Mouse (Mus musculus): ENCODE data around the gene Cmtr1. TPM values are rescaled to one million over a fixed set of nuclear protein-coding genes. Genes with fewer than 3 reads are reported as not detected.
A peak's percentile ranks its signal among the peaks of the same experiment; 100 is the strongest.
"Not testable (repeated sequence)": the region's sequence is repeated elsewhere in the genome, so short reads cannot be mapped to it uniquely, and the experiment has no call there.

The Cmtr1 gene
- polyA plus RNA-seq, 1 experiment from 2014 or later = 58.4 TPM

- no peak overlapping the region for H3K4me3 ChIP-seq (ENCODE audit: low read depth, low read length)
Measured at GRCm38 (mm10) chr17:29704781-29705180, 44.4 kb downstream of the Cmtr1 start.

DNA sequence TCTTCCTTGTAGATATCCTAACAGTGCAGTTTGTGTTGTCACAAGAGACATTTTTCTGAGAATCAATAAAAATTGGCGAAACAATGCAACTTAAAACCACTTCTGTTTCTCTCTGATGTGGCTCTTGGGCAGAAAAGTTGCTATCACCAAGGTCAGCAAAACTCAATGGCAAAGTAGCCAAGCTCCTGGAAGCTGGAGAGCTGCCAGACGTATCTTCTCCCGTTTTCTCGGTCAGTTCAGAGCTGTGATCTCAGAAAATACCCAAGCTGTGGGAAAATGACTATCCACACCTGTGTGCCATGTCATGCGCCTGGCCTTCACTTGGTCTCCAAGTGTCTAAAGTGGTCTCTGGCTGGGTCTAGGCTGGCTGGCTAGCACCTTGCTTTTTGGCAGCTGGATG is 45.5 kb downstream of the Cmtr1 start:
- Histone ChIP-seq H3K27ac (ENCODE audit: low read length) (no peak overlapping the region), H3K4me2 (ENCODE audit: low read depth, low read length) (no peak overlapping the region), H3K36me3 (ENCODE audit: control insufficient read depth, insufficient read depth) (peaks cover 6% of the 10 kb centered on the region), H3K9me3 (replicated peaks; ENCODE audit: control insufficient read depth, low read length) (no peaks in the 10 kb centered on the region), H3K9ac (ENCODE audit: low read depth, low read length) (no peak overlapping the region), H3K27me3 (ENCODE audit: control insufficient read depth, insufficient read depth, low read depth, low read length) (no peaks in the 10 kb centered on the region), H3K4me3 (ENCODE audit: low read depth, low read length) (no peak overlapping the region), H3K4me1 (ENCODE audit: control insufficient read depth, low read depth, low read length) (peaks cover 10% of the 10 kb centered on the region)
- no peak for ATAC-seq (ENCODE audit: low read depth)
- 70% methylated on average over 5 of the region's 5 CpGs for WGBS (ENCODE audit: insufficient replicate concordance)

More at GRCm38 (mm10) chr17:29704781-29705180, 44.4 kb downstream of the Cmtr1 start:
- 0 out of 2 replicates have a peak, but pooled peaks have one; percentile 39 for ATAC-seq (ENCODE audit: low read depth)
- Histone ChIP-seq H3K36me3 (ENCODE audit: control insufficient read depth, insufficient read depth) (peaks cover 15% of the 10 kb centered on the region), H3K27ac (ENCODE audit: low read length) (no peak overlapping the region), H3K4me2 (ENCODE audit: low read depth, low read length) (no peak overlapping the region), H3K9ac (ENCODE audit: low read depth, low read length) (no peak overlapping the region), H3K27me3 (ENCODE audit: control insufficient read depth, insufficient read depth, low read depth, low read length) (no peaks in the 10 kb centered on the region), H3K4me1 (ENCODE audit: control insufficient read depth, low read depth, low read length) (peaks cover 8% of the 10 kb centered on the region), H3K9me3 (replicated peaks; ENCODE audit: control insufficient read depth, low read length) (no peaks in the 10 kb centered on the region)
- whole genome bisulfite sequencing (ENCODE audit: insufficient replicate concordance) = 44% methylated on average over 3 of the region's 3 CpGs

DNA sequence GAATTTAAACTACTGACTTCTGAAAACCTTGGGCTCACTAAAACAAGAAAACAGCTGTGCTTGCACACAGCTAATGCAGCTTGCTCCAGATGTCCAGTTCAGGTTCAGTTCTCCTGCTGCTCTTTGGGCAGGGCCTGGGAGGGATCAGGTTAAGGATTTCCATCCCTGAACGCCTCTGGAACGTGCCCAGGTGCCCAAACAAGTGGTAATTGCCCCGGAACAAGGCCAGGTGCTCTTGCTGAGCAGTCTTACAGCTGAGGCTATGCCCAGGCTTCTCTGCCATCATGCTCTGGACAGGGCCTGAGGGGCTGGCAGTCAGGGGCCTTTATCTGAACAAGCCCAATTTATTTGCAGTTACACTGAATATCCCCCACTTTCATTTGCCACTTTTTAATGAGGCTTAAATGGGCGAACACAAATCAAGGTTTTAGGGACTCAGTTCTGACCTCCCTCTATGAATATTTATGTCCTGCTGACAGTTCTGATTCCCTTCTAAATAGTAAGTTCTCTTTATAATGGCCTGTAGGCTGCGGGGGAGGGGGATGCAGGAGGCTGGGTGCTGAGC is 46.7 kb downstream of the Cmtr1 start:
- Histone ChIP-seq H3K9me3 (replicated peaks; ENCODE audit: control insufficient read depth, low read length) (no peaks in the 10 kb centered on the region), H3K4me3 (ENCODE audit: low read depth, low read length) (no peak overlapping the region), H3K27ac (ENCODE audit: low read length) (no peak overlapping the region), H3K4me2 (ENCODE audit: low read depth, low read length) (no peak overlapping the region), H3K27me3 (ENCODE audit: control insufficient read depth, insufficient read depth, low read depth, low read length) (no peaks in the 10 kb centered on the region), H3K9ac (ENCODE audit: low read depth, low read length) (no peak overlapping the region), H3K4me1 (ENCODE audit: control insufficient read depth, low read depth, low read length) (peaks cover 15% of the 10 kb centered on the region), H3K36me3 (ENCODE audit: control insufficient read depth, insufficient read depth) (no peaks in the 10 kb centered on the region; the same call in none of the 2 replicates)
- ATAC-seq (ENCODE audit: low read depth) = no peak
- WGBS (ENCODE audit: insufficient replicate concordance) = 74% methylated on average over 5 of the region's 5 CpGs

DNA sequence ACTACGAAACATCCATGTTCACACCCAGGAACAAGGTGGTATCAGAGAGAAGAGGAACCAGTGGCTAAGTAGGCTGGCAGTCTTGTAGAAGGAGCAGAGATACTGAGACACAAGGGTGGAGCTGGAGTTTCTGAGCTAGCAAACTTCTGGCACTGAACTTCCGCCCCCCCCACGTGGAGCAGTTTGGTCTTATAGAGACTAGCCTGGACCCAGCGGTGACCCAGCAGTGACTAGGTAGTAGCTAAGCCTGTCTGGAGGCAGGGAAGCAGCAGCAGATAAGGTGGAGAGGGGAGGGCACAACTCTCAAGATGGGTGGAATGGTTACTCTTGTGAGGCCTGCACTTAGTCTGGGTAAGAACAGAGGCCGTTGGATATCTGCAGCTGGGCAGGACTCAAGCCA is 48.4 kb downstream of the Cmtr1 start:
- peaks cover 15% of the 10 kb centered on the region for H3K4me1 ChIP-seq (ENCODE audit: control insufficient read depth, low read depth, low read length)
- 0 out of 2 replicates have a peak, but pooled peaks have one; percentile 26 for ATAC-seq (ENCODE audit: low read depth)
- no peaks in the 10 kb centered on the region for H3K27me3 ChIP-seq (ENCODE audit: control insufficient read depth, insufficient read depth, low read depth, low read length)
- H3K27ac ChIP-seq (ENCODE audit: low read length) = no peak overlapping the region
- no peaks in the 10 kb centered on the region; the same call in none of the 2 replicates for H3K36me3 ChIP-seq (ENCODE audit: control insufficient read depth, insufficient read depth)
- H3K4me3 ChIP-seq (ENCODE audit: low read depth, low read length) = no peak overlapping the region
- no peak overlapping the region for H3K4me2 ChIP-seq (ENCODE audit: low read depth, low read length)
- no peak overlapping the region for H3K9ac ChIP-seq (ENCODE audit: low read depth, low read length)
- WGBS (ENCODE audit: insufficient replicate concordance) = 51% methylated on average over 5 of the region's 5 CpGs
- H3K9me3 ChIP-seq (replicated peaks; ENCODE audit: control insufficient read depth, low read length) = no peaks in the 10 kb centered on the region

DNA sequence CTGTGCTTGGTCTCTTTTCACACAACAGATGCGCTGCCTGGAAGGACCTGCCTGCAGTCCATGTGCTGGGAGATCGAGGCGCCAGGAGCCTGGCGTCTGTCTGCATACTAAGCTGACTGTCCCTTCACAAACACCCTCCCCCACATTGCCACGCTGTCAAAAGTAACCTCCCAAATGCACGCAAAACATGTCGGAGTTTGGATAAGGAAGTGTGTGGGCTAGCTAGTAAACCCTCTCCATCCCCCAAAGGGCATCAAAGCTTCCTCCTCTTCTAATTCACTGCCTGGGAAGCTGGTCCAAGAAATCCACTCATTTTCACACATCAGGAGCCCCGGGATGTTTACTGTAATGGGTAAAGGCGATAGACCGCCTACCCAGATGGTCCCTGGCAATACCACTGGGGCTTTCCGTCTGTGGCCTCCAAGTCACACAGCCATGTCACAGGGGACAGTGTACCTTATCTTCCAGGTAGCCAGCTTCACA is 50.2 kb downstream of the Cmtr1 start:
- 72% methylated on average over 11 of the region's 11 CpGs for WGBS (ENCODE audit: insufficient replicate concordance)
- Histone ChIP-seq H3K9ac (ENCODE audit: low read depth, low read length) (no peak overlapping the region), H3K36me3 (ENCODE audit: control insufficient read depth, insufficient read depth) (no peaks in the 10 kb centered on the region), H3K27me3 (ENCODE audit: control insufficient read depth, insufficient read depth, low read depth, low read length) (no peaks in the 10 kb centered on the region), H3K9me3 (replicated peaks; ENCODE audit: control insufficient read depth, low read length) (no peaks in the 10 kb centered on the region), H3K4me1 (ENCODE audit: control insufficient read depth, low read depth, low read length) (peaks cover 15% of the 10 kb centered on the region), H3K4me2 (ENCODE audit: low read depth, low read length) (no peak overlapping the region), H3K4me3 (ENCODE audit: low read depth, low read length) (no peak overlapping the region), H3K27ac (ENCODE audit: low read length) (no peak overlapping the region)
- ATAC-seq (ENCODE audit: low read depth) = no peak

DNA sequence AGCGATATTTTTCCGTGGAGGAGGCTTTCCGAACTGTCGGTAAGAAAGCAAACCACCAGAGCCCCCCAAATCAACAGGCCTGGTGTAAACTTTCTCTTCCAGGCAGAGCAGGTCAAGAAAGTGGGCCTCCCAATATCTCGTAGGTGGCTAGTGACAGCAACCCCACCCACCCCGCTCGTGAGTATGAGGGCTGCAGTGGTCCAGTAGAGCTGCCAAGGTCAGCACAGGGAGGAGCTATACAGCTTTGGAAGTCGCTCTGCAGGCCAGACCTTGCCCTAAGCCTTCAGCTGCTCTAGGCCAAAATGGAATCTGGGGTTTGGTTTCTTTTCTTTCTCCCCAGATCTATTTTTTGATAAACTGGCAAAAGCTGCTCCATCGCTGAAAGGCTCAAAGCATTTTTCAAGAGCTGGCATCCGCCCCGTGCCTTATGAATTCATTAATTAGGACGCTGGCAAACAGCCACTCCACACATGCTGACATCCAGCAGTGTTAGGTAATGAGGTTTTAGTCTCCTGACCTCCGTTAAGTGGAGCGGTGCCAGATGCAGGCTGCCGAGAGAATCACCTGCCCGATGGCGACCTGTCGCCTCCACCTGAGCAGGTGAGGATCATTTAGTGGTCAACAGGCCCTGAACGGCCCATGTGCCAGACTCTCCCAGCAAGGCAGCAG is 50.8 kb downstream of the Cmtr1 start:
- ATAC-seq (ENCODE audit: low read depth) = no peak
- no peaks in the 10 kb centered on the region for H3K36me3 ChIP-seq (ENCODE audit: control insufficient read depth, insufficient read depth)
- H3K27me3 ChIP-seq (ENCODE audit: control insufficient read depth, insufficient read depth, low read depth, low read length) = no peaks in the 10 kb centered on the region
- peaks cover 20% of the 10 kb centered on the region for H3K4me1 ChIP-seq (ENCODE audit: control insufficient read depth, low read depth, low read length)
- H3K9me3 ChIP-seq (replicated peaks; ENCODE audit: control insufficient read depth, low read length) = no peaks in the 10 kb centered on the region
- 68% methylated on average over 19 of the region's 19 CpGs for WGBS (ENCODE audit: insufficient replicate concordance)
- no peak overlapping the region for H3K27ac ChIP-seq (ENCODE audit: low read length)
- no peak overlapping the region for H3K4me3 ChIP-seq (ENCODE audit: low read depth, low read length)
- no peak overlapping the region for H3K4me2 ChIP-seq (ENCODE audit: low read depth, low read length)
- no peak overlapping the region for H3K9ac ChIP-seq (ENCODE audit: low read depth, low read length)

DNA sequence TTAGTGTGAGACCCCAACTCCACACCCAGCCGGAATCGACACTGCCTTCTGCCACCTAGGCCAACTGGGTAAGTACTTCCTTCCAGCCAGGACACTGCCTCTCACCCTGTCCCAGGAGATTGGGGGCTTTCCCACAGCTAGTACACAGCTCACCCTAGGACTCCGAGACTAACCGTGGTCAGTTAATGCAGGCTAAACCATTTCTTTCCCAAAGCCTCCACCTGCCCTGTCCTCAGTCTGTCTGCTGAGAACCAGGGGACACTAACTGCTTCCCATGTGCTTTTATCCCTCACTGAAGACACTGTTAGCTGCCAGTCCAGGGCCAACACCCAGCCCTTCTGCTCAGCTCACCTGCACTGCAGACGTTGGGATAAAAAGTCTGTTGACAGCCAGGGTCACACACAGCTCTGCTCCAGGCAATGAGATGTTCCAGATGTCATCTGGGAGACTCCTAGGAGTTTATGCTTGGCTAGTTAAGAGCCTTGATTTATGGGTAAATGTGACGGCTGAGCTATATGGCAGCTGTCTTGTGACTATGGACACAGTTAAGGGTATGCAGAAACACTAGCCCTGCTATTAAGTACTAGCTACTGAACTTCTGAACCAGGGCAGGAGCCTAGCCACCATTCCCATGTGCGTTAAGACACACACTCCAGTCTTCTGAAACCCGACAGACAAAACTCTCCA is 51.5 kb downstream of the Cmtr1 start:
- Histone ChIP-seq H3K27me3 (ENCODE audit: control insufficient read depth, insufficient read depth, low read depth, low read length) (no peaks in the 10 kb centered on the region), H3K4me2 (ENCODE audit: low read depth, low read length) (no peak overlapping the region), H3K4me3 (ENCODE audit: low read depth, low read length) (no peak overlapping the region), H3K36me3 (ENCODE audit: control insufficient read depth, insufficient read depth) (no peaks in the 10 kb centered on the region), H3K4me1 (ENCODE audit: control insufficient read depth, low read depth, low read length) (peaks cover 23% of the 10 kb centered on the region), H3K9ac (ENCODE audit: low read depth, low read length) (no peak overlapping the region), H3K9me3 (replicated peaks; ENCODE audit: control insufficient read depth, low read length) (no peaks in the 10 kb centered on the region), H3K27ac (ENCODE audit: low read length) (no peak overlapping the region)
- WGBS (ENCODE audit: insufficient replicate concordance) = 75% methylated on average over 8 of the region's 8 CpGs
- ATAC-seq (ENCODE audit: low read depth) = no peak

DNA sequence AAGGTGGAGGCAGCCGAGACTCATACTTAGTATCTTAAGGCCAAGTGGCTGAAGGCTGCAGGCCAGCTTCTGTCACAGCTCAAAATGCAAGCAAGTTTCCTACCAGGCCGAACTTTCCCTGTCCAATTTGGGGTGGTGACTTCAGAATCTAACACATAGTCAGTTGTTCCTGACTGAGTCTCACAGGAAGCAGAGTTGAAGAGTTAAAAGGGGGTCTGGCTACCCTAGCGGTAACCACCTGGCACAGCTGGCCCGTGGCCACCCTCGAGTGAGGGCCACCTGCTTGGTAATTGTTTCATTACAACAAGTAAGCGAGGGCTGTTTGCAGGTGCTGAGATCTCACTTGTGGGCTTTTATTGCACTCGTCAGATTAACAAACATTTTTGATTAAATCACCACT is 52.2 kb downstream of the Cmtr1 start:
- Histone ChIP-seq H3K27ac (ENCODE audit: low read length) (no peak overlapping the region), H3K36me3 (ENCODE audit: control insufficient read depth, insufficient read depth) (no peaks in the 10 kb centered on the region), H3K4me3 (ENCODE audit: low read depth, low read length) (no peak overlapping the region), H3K4me1 (ENCODE audit: control insufficient read depth, low read depth, low read length) (peaks cover 28% of the 10 kb centered on the region), H3K9me3 (replicated peaks; ENCODE audit: control insufficient read depth, low read length) (no peaks in the 10 kb centered on the region), H3K27me3 (ENCODE audit: control insufficient read depth, insufficient read depth, low read depth, low read length) (no peaks in the 10 kb centered on the region), H3K4me2 (ENCODE audit: low read depth, low read length) (no peak overlapping the region), H3K9ac (ENCODE audit: low read depth, low read length) (no peak overlapping the region)
- WGBS (ENCODE audit: insufficient replicate concordance) = 73% methylated on average over 7 of the region's 7 CpGs
- ATAC-seq (ENCODE audit: low read depth) = no peak

- peaks cover 23% of the 10 kb centered on the region for H3K4me1 ChIP-seq (ENCODE audit: control insufficient read depth, low read depth, low read length)
- H3K27me3 ChIP-seq (ENCODE audit: control insufficient read depth, insufficient read depth, low read depth, low read length); H3K9ac ChIP-seq (ENCODE audit: low read depth, low read length); H3K4me2 ChIP-seq (ENCODE audit: low read depth, low read length); H3K9me3 ChIP-seq (replicated peaks; ENCODE audit: control insufficient read depth, low read length); H3K4me3 ChIP-seq (ENCODE audit: low read depth, low read length); H3K36me3 ChIP-seq (ENCODE audit: control insufficient read depth, insufficient read depth); H3K27ac ChIP-seq (ENCODE audit: low read length); ATAC-seq (ENCODE audit: low read depth): not testable (repeated sequence)
- 78% methylated on average over 4 of the region's 4 CpGs for WGBS (ENCODE audit: insufficient replicate concordance)
Measured at GRCm38 (mm10) chr17:29713734-29714133, 53.3 kb downstream of the Cmtr1 start.

Measured in liver, embryonic 16.5 days (tissue).